Mouse (Mus musculus) heart, postnatal 0 days (tissue): ENCODE results near the gene Srsf10. TPM values are rescaled to one million over a fixed set of nuclear protein-coding genes. Genes with fewer than 3 reads are reported as not detected.
A peak's percentile ranks its signal among the peaks of the same experiment; 100 is the strongest.

Experiments used
- ATAC-seq: fragments of 200-750 bp; cut with Nextera tagmentation; 2 replicates; pipeline ENCODE4 v1.8.0; 2017; ENCODE audit warnings: low read depth, moderate number of reproducible peaks, moderate library complexity; ENCODE audit not compliant: insufficient read depth
- DNase-seq: peaks from one replicate; pipeline ENCODE4 v3.0.0-alpha.2; 2016; ENCODE audit warnings: low spot score
- H3K27ac ChIP-seq: fragments of 300-500 bp; sonication (generic); 2 replicates; pipeline ENCODE4 v1.5.1; 2014; ENCODE audit warnings: low read depth, mild to moderate bottlenecking
- H3K27me3 ChIP-seq: fragments of 300-500 bp; sonication (generic); 2 replicates; pipeline ENCODE4 v1.6.1; 2014; ENCODE audit warnings: low read length, mixed read lengths; ENCODE audit not compliant: control insufficient read depth, insufficient read depth
- H3K36me3 ChIP-seq: fragments of 300-500 bp; sonication (generic); replicated peaks from 2 replicates; pipeline ENCODE4 v1.6.1; 2014; ENCODE audit warnings: low read length, mixed read lengths; ENCODE audit not compliant: control insufficient read depth, insufficient read depth
- H3K4me1 ChIP-seq: fragments of 300-500 bp; sonication (generic); 2 replicates; pipeline ENCODE4 v1.6.1; 2014; ENCODE audit warnings: antibody characterized with exemption; ENCODE audit not compliant: control insufficient read depth, insufficient read depth
- H3K4me2 ChIP-seq: fragments of 300-500 bp; sonication (generic); 2 replicates; pipeline ENCODE4 v1.6.1; 2014; ENCODE audit warnings: low read depth, mild to moderate bottlenecking, low read length, moderate library complexity
- H3K4me3 ChIP-seq: fragments of 300-500 bp; sonication (generic); 2 replicates; pipeline ENCODE4 v1.5.1; 2014; ENCODE audit warnings: low read depth, low read length
- H3K9ac ChIP-seq: fragments of 300-500 bp; sonication (generic); replicated peaks from 2 replicates; pipeline ENCODE4 v1.6.1; 2014; ENCODE audit warnings: low read depth, low read length, mixed read lengths
- H3K9me3 ChIP-seq: fragments of 300-500 bp; sonication (generic); replicated peaks from 2 replicates; pipeline ENCODE4 v1.6.1; 2016; ENCODE audit warnings: low read length; ENCODE audit not compliant: control insufficient read depth
- CTCF ChIP-seq: IDR thresholded peaks from 2 replicates; pipeline ENCODE4 v1.5.1; 2016; ENCODE audit warnings: antibody characterized with exemption, control low read depth, low read depth
- EP300 ChIP-seq: IDR thresholded peaks from 2 replicates; pipeline ENCODE4 v1.6.1; 2016; ENCODE audit warnings: antibody characterized with exemption, low read depth
- WGBS: fragments of 180-500 bp; shearing (Covaris S2); extraction: QIAGEN DNeasy Blood & Tissue Kit; methylation state at CpG from one replicate; pipeline ENCODE4 v1.1.7; 2014; 5-methylcytosine and 5-hydroxymethylcytosine counted together
- polyA plus RNA-seq: library from polyadenylated mRNA; unstranded; fragments of >200 nt; fragmentation: Nextera tagmentation; extraction: Ambion mirVana; gene quantifications from 2 replicates; pipeline ENCODE4 v1.2.1, GENCODE M21; 2015
- total RNA-seq: library from RNA; depleted of rRNA; stranded (reverse); fragments of >200 nt; gene quantifications from 2 replicates; pipeline ENCODE4 v1.2.3, GENCODE M21; 2014; ENCODE audit warnings: low replicate concordance

The Srsf10 gene
- total and polyA plus RNA-seq, 2 experiments from 2014 or later, result 63.6 to 97.0 TPM

DNA sequence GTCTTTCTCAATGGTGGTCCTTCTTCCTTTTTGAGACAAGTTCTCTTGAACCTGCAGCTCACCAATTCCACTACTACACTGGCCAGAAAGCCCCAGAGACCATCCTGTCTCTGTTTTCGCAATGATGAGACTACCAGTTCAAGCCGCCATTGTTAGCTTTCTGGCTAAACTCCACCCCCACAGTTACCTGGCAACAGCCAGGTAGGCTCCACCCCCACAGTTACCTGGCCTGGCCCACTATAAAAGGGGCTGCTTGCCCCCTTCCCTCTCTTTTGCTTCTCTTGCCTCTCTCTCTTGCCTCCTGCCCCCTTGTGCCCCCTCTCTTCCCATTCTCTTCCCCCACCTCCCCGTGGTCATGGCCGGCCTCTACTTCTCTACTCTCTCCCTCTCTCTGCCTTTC is 33.8 kb upstream of the Srsf10 start:
- no peaks in the 10 kb centered on the region for H3K27me3 ChIP-seq

GRCm38 (mm10) chr4:135823298-135823697 is 32.2 kb upstream of the Srsf10 start:
- Histone ChIP-seq H3K27me3 (no peaks in the 10 kb centered on the region), H3K9ac (no peak overlapping the region), H3K4me1 (peaks cover 3% of the 10 kb centered on the region; the same call in 1 of the 2 replicates), H3K4me2 (no peak overlapping the region), H3K9me3 (no peaks in the 10 kb centered on the region), H3K27ac (no peak overlapping the region), H3K36me3 (no peaks in the 10 kb centered on the region), H3K4me3 (no peak overlapping the region)
- ATAC-seq (no peak), DNase-seq (peak; percentile 48)
- 72% methylated on average over 2 of the region's 2 CpGs for WGBS
- peak; percentile 66 for TF ChIP-seq CTCF
- no peak for TF ChIP-seq EP300

More for the DNA sequence above, 33.8 kb upstream of the Srsf10 start:
- 89% methylated on average over 4 of the region's 4 CpGs for WGBS
- ATAC-seq (no peak), DNase-seq (no peak)
- Histone ChIP-seq H3K36me3 (no peaks in the 10 kb centered on the region), H3K9ac (no peak overlapping the region), H3K4me2 (no peak overlapping the region), H3K4me1 (0 out of 2 replicates have a peak, but pooled peaks cover 2% of the 10 kb centered on the region), H3K4me3 (no peak overlapping the region), H3K27ac (no peak overlapping the region), H3K9me3 (no peaks in the 10 kb centered on the region)
- TF ChIP-seq CTCF (no peak), EP300 (no peak)

- no peaks in the 10 kb centered on the region for H3K9me3 ChIP-seq
- H3K9ac ChIP-seq, result no peak overlapping the region
- DNase-seq (no peak), ATAC-seq (no peak)
- H3K4me3 ChIP-seq, result no peak overlapping the region
- no peak for TF ChIP-seq CTCF
- no peak for TF ChIP-seq EP300
- no peak overlapping the region for H3K27ac ChIP-seq
- peaks cover 12% of the 10 kb centered on the region for H3K4me1 ChIP-seq
- WGBS, result 38% methylated on average over 8 of the region's 8 CpGs
- no peaks in the 10 kb centered on the region for H3K36me3 ChIP-seq
- no peaks in the 10 kb centered on the region for H3K27me3 ChIP-seq
- no peak overlapping the region for H3K4me2 ChIP-seq
These were observed 31.3 kb upstream of the Srsf10 start for GRCm38 (mm10) chr4:135824254-135824653.

DNA sequence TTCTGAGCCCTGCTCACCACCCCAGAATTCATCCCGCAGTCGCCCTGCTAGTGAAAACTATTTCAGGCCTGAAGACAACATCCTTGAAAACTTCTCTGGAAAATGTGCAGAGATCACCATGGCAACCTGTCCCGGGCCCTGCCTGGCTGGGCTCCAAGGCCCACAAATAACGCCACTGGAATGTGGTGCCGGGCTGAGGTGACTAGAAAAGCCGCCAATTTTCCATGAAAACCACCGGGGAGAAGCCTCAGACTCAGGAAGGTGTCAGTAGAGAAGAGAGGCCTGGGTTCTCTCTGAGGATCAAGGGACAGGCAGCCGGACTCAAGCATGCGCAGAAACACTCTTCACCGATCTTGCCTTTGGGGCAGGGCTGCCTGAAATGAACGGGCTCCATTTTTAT is 27.1 kb upstream of the Srsf10 start:
- no peak for TF ChIP-seq CTCF
- no peak for TF ChIP-seq EP300
- ATAC-seq (peak; percentile 80), DNase-seq (peak; percentile 87)
- 14% methylated on average over 11 of the region's 11 CpGs for WGBS
- Histone ChIP-seq H3K27ac (peak overlapping the region; percentile 84), H3K4me3 (no peak overlapping the region), H3K4me1 (peaks cover 11% of the 10 kb centered on the region), H3K4me2 (peak overlapping the region; percentile 1; the same call in 1 of the 2 replicates), H3K36me3 (no peaks in the 10 kb centered on the region), H3K9me3 (no peaks in the 10 kb centered on the region), H3K9ac (no peak overlapping the region), H3K27me3 (no peaks in the 10 kb centered on the region)

DNA sequence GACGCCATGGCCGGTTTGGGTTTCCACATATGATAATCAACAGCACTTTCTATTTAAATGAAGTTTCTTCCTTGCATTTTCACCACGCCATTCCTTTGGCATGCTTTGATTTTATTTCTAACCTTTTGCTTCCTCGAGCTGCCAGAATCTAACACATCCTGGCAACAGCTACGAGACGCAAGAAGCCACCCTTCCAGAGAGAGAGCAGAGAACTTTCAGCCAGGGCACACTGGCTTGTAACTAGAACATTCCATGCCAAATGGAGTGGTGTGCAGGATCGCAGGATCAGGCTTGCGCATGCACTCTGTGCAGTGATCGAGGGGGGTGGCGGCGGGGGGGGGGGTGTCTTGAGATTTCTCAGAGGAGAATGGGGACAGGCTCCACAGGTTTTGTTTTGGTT is 23.5 kb upstream of the Srsf10 start:
- no peaks in the 10 kb centered on the region for H3K27me3 ChIP-seq
- H3K4me2 ChIP-seq, result no peak overlapping the region
- no peaks in the 10 kb centered on the region for H3K9me3 ChIP-seq
- ATAC-seq, result no peak
- no peak for DNase-seq
- H3K4me3 ChIP-seq, result no peak overlapping the region
- TF ChIP-seq EP300, result no peak
- no peak for TF ChIP-seq CTCF
- H3K9ac ChIP-seq, result no peak overlapping the region
- peak overlapping the region; percentile 53; the same call in 1 of the 2 replicates for H3K27ac ChIP-seq
- peaks cover 14% of the 10 kb centered on the region for H3K4me1 ChIP-seq
- 64% methylated on average over 11 of the region's 11 CpGs for WGBS
- no peaks in the 10 kb centered on the region for H3K36me3 ChIP-seq

- DNase-seq (no peak), ATAC-seq (no peak)
- H3K27me3 ChIP-seq, result no peaks in the 10 kb centered on the region
- TF ChIP-seq EP300, result no peak
- TF ChIP-seq CTCF, result no peak
- no peak overlapping the region for H3K4me3 ChIP-seq
- no peaks in the 10 kb centered on the region for H3K36me3 ChIP-seq
- no peaks in the 10 kb centered on the region for H3K9me3 ChIP-seq
- H3K4me1 ChIP-seq, result peaks cover 11% of the 10 kb centered on the region
- H3K27ac ChIP-seq, result no peak overlapping the region
- 79% methylated on average over 12 of the region's 12 CpGs for WGBS
- H3K4me2 ChIP-seq, result no peak overlapping the region
- no peak overlapping the region for H3K9ac ChIP-seq
These were observed 22.0 kb upstream of the Srsf10 start for GRCm38 (mm10) chr4:135833301-135834123.
